Mouse (Mus musculus) ES-E14 (cell line): ENCODE data around the gene Rbm3.

Experiments used
- CHD2 ChIP-seq: IDR thresholded peaks from 2 replicates; pipeline ENCODE4 v1.6.1; 2014; ENCODE audit warnings: mild to moderate bottlenecking, low read depth, low read length, inconsistent platforms
- HCFC1 ChIP-seq: IDR thresholded peaks from 2 replicates; pipeline ENCODE4 v1.6.1; 2012; ENCODE audit warnings: low read length, inconsistent platforms, borderline replicate concordance; ENCODE audit not compliant: insufficient read depth
- MAFK ChIP-seq: IDR thresholded peaks from 2 replicates; pipeline ENCODE4 v1.6.1; 2014; ENCODE audit warnings: mild to moderate bottlenecking, low read depth, low read length, inconsistent platforms; ENCODE audit not compliant: insufficient read depth

GRCm38 (mm10) chrX:8117264-8117663, 28.4 kb downstream of the Rbm3 start:
- TF ChIP-seq CHD2 (no peak), HCFC1 (no peak), MAFK (no peak)
